Mouse (Mus musculus): Measurements from ENCODE around the gene Ablim1.

Gene Ablim1

DNA sequence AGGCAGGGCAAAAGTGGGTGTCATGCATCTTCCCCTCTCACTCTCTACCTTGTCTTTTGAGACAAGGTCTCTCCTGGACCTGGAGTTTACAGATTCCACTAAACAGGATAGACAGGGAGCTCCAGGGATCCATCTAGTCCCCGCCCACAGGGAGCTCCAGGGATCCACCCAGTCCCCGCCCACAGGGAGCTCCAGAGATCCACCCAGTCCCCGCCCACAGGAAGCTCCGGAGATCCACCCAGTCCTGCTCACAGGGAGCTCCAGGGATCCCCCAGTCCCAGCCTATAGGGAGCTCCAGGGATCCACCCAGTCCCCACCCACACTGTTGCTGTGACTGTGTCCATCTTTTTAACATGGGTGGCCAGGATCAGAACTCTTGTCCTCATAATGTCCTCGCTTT is 16.7 kb downstream of the Ablim1 start:
- DNase-seq, result no peak

DNA sequence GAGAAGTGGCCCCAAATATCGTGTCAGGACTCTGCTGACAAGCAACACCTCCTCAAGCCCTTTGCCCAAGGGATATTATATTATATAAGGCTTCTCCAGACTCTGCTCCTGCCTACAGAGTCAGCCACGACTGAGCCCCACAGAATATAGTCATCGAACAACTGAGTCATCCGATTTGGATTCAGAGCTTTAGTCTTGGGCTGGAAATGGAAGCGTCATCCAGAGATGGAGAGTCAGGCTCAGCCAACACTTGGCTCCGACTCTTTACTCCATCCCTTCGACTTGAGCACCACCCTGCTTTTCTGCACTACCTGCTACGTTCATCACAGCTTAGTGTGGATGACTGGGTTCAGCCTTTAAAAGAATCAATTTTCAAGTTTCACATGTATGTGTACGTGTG is 17.3 kb downstream of the Ablim1 start:
- DNase-seq, result no peak

DNA sequence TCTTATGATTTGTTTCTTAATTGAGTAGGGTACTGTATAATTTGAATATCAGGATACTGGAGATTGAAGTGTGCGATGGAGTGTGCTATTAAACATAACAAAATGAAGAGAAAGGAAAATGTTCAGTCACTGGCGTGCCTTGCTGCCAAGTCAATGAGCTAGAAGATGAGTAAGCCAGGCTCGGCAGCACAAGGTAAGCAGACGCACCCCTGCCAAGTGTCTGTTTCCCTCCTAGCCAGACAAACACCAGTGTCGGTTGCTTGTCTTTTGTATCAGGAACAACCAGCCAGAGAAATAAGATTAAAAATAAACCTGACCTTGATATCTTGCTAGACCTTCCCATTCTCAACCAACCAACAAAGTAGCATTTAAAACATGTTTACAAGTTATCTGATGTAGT is 18.2 kb downstream of the Ablim1 start:
- DNase-seq, result no peak

DNA sequence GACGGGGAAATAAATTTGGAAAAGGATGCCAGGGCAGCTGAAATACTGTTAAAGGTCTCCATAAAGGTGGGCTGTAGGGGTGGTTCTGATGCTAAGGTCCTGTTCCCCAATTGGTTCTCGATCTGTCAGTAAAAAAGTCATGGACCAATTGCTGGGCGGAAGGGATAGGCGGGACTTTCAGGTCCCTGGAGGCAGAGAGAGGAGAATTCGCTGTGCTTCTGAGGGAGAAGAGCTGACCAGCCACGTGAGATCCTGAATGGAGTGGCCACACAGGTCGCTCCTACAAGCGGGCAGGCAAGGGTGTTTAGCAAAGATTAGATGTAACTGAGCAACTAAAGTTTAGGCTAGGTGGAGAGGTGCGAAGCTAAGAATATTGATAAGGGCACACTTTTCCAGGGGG is 19.2 kb downstream of the Ablim1 start:
- DNase-seq, result no peak

DNA sequence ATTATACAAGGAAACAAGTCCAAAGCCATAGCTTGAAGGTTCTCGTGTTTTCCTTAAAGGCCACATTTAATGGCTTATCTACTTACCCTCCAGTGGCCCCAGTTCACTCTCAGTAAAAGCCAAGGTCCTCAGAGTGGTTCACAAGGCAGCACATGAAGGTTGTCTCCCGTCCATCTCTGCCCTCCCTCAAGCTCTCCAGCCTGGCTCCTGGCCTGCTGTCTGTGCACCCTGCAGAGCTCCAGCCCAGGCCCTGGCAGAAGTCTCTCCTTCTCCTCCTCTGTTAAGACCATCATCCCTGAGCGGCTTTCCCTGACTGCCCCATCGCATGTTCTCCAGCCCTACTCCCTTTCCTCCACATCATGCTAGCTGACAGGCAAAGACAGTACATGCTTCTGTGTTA is 20.4 kb downstream of the Ablim1 start:
- no peak for DNase-seq

DNA sequence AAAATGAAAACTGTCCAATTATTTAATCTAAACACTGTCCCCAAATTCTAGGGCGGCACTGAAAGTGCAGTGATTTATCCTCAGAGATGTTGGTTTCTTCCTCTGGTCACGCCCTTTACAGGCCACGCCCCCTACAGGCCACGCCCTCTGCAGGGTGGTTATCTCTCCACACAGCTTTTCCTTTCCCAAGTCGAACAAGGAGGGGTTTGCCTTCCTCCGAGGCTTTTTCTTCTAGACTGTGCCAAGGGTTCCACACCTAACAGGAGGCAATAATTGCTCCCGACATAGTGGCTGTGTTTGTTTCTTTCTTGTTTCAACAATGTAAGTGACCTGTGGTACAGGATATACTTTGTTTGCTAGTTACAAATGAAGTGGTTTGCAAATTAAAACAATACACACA is 21.0 kb downstream of the Ablim1 start:
- peak; percentile 41 to 44 for DNase-seq

DNA sequence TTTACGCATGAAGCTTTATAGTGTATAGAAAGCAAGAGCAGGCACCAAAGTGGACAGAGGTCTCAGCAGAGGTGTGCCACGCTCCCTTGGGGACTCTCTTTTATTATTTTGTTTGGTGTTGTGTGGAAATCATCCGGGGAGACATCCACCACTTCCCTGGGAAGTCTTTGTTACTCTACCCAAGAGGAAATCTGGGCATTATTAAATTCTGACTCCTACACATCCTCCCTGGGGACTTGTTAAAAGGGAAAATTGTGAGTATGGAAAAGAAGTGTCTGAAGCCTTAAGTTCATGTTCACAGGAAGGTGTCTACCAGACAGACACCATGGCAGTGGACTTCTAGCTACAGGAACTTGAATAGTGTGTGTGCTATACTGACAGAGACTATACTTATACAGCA is 31.4 kb downstream of the Ablim1 start:
- DNase-seq, result no peak

DNA sequence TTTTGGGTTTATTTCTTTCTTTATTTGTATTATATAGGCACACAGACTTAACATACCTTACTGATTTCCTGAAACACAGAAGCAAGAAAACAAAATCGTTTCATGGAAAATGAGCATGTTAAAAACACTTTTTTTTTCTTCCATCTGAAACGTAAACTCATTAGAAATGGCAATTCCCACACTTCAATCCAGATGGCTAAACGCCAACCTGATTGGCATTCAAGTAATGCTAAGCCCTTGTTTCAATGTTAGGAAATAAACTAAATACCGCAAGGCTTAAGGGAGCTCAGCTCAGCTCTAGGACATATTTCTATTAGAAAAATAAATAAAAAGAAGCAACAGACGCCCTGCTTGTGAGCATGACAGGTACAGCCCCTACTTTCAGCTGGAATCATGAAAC is 32.1 kb downstream of the Ablim1 start:
- DNase-seq, result no peak

DNA sequence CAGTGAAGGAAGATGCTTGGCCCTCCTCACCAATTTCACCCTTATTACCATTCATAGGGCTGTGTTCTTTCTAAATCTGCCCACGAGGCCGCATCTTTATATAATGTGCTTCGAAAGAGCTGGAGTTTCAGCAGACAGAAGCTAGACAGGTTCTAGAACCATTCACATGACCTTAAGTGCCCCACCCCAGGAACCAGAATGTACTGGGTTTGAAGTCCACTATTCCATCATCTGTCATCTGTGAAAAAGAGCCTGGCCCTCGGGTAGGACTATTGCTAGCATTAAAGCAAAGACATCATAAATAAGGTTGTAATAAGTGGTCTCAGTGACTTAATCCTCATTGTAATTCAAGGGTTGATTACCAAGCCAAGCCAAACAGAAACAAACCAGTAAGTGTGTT is 35.1 kb downstream of the Ablim1 start:
- no peak for DNase-seq

DNA sequence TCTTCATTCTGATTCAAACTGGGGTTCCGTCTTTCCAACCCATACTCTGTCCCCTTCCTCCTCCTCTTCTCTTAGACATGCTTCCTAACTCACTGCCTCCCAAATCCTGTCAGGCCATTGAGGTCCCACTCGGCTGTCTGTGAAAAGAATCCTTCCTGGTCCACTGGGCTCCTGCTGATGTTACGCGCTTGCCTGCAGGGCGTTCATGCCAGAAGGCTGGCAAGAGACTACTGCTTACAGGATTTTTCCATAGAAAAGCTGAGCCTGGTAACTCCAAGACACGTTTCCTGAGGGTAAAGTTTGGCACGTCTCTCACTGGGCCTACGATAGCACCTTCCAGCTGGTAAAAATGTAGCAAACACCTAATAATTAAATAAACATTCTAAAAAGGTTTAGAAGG is 36.5 kb downstream of the Ablim1 start:
- DNase-seq, result no peak

DNA sequence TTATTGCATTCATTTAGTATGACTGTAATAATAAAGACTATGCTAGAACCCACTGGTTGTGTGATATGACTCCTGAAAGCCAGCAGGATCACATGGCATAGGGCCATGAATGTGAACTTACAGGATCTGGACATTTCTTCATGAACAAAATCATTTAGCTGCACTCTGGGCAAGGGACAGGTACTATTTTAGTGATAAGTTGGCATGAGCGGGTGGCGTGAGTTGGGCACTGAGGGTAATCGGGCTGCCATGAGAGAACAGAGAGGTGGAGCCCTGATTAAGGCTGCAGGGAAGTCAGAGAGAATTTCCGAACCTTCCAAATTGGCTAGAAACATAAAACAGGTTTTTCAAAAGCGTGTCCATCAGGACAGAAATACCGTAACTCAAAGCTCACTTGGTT is 37.7 kb downstream of the Ablim1 start:
- no peak for DNase-seq

DNA sequence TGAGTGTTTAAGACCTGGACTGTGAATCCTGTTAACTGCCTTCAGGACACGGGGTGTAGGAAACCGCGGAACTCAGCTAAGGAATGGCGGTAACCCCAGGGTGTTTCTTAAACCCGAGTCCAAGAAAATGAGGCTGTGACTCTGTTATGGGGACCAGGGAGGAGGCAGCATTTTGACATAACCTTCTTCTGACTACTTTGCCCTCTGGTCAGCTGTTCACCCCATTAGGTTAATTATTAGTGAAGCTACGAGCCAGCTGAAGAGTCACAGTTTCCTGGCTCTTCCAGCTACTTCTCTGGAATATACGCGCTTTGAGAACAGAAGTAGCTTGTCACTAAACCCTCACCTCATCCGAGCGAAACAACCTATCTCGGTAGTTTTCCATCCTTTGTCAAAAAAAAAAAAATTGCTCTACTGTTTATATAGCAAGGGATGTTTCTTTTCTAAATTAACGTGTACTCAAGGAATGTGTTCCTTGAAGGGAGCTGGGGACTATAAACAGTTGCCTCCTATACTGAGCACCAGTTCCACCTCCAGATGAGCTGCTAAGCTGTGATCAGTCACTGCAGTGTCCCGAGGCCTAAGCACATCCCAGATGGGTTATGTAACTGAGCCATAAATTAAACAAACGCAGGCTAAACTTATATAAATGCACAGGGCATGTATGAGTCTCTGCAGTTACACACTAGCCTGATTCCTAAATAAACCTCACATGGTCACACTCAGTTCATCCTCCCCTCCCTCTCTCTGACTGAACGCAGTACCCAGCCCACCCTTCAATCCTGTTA is 39.4 kb downstream of the Ablim1 start:
- DNase-seq, result no peak

DNA sequence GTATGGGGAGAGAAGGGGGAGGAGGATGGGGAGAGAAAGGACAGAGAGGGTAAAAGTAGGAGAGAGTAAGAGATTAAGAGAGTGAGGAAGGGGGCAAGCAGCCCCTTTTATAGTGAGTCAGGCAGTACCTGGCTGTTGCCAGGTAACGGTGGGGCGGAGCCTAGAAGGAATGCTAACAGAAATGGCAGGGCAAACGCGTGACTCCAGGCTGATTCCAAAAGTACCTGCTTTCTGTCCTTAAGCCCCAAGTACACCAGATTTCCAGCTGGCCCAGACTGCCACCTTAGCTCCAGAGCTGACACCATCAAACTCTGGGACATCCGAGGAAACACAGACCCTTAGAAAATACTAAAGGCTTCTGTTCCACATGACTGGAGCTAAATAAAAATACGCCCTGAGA is 40.0 kb downstream of the Ablim1 start:
- peak; percentile 14 to 28 for DNase-seq

DNA sequence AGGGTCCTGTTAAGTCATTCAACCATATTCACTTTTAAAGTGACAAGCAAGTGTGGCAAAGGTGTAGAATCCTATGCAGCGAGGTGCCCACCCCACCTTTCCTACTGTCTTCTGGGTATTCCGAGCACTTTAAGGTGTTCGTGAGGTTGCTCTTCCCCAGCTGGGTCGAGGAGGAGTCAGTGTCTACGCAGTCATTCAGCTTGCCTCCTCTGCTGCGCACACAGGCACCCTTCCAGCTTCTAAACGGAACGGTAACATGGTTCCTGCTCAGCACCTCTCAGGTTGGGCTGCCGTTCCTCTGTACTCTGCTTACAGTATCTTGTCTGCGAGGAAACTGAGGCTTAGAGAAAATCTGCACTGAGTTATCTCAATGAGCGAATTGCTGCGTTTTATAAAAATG is 40.4 kb downstream of the Ablim1 start:
- DNase-seq, result peak in 1 of 2 experiments; percentile 5

DNA sequence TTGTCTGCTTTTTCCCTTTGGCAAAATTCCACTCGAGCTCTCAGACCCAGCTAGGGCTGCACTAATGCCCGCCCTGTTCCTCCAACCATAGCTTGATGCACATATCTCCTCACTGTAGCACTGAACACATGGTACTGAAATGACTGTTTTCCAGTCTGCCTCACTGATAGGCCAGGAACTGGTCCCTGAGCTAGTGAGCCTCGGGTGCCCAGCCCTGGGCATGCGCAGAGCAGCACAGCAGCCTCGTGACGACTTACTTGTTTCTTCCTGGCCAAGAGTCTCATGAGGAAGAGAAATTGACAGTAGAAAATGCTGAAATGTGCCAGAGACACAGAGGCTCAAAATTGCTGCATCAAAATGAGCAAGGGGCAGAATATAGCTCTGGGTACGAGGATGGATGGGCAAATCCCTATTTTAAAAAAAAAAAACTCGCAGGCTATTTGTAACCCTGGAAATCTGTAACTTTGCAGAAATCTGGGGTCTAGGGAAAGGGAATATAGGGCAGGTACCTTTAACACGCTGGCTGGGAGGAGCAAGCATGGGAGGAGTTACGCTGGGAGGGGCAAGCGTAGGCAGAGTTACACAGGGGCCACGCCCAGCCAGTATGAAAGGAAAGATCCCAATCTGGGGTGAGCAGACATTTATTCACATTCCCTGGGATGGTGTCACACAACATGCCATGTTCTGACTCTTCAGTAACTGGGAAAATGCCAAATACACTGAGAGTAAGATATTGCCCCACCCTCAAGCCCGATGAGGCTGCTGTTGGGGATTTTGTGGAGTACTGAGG is 41.7 kb downstream of the Ablim1 start:
- DNase-seq, result peak; percentile 55 to 69

DNA sequence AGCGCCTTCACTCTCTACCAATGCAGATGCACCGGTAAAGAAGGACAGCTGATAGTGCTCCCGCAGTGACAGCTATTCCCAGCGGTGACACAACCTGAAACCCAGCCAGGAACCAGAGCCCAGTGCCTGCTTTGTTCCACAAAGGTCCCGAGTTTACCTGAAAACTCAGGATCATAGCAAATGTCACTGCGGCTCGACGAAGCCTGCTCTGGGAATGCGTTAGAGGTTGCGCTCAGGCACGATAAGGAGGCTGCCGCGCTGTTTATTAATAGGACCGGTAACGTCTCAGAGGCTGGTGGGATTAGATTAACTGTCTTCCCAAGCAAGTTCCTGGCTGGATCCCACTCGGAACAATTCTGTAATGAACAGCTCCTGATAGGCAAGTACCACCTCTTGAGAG is 43.0 kb downstream of the Ablim1 start:
- no peak for DNase-seq

DNA sequence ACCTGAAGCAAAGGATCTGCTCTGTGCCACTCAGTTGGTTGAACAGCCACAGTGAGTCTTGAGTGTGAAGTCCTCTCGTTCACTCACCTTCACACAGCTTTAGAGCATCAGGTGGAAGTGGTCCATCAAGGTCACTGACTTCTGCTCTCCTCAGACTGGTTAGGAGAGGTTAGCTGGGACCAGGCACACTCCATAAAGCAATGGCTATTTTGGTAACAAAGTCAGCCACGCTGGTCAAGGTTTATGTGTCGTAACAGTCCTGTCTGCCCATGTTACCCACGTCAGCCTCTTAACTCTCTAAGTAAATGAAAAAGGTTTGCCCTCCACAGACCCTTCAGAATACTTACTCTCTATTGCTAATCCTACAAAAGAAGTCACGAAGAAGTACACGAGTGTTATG is 44.0 kb downstream of the Ablim1 start:
- DNase-seq, result no peak

DNA sequence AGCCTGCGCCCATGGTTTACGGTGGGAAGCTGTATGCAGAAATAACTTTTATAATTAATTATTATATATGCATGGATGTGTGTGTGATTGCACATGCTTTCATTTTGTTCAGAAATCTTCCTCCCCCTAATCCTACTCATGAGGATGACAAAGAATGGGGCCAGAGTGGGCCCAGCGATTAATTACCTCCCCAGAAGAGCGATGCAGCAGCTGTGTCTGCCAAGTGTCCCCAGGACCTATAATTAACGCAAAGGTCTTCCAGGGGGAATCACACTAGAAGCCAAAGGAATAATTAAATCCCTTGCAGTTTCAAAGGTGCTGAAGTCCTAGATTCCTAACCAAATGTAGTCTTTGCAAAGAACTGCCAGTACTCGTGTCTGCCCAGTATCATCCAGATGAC is 44.9 kb downstream of the Ablim1 start:
- no peak for DNase-seq

DNA sequence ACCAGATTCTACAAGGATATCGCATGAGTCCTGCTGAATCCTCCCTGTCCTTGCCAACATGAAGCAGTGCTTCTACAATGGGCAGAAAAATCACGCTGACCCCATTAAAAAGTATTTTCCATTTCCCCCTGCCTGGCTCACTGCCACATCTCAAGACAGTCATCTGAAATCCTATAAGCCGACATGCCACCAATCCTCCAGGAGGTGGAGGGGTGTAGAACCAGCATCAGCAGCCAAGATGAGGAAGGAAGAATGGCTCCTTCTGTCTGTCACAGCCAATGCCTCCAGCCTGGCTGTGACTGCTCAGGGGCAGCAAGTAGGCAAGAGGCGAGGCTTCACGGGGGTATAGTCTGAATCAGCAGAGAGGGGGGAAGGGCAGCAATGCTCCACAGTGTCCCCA is 47.2 kb downstream of the Ablim1 start:
- no peak for DNase-seq

DNA sequence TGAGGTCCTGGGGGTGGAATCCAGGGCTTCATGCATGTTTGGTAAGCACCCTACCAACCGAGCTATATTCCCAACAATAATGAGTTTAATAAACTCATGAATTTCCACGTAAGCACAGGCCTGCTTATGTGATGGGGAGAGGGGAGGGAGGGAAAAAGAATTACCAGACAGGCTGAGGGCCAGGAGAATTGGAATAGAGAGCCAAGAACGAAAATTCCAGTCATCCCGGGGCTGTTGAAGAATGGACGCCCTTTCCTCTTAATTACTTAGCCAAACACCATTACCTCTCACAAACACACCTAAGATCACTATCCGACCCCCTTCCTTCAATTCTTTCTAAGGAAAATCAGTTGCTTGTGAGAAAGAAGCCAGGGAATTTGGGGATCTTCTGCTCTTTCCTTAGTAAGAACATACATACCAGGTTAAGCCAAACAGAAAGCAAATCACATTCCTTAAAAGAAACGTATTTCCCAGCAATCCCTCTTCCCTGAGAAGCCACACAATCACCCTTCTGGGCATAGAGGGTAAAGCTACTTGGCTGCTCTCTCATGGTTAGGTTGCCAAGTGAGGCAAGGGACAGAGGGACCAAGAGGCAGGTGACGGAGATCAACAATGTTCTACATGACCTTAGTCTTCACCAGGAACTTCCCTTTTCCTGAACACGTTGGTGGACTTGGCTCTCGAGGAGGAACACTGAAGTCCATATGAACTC is 48.2 kb downstream of the Ablim1 start:
- DNase-seq, result no peak

DNA sequence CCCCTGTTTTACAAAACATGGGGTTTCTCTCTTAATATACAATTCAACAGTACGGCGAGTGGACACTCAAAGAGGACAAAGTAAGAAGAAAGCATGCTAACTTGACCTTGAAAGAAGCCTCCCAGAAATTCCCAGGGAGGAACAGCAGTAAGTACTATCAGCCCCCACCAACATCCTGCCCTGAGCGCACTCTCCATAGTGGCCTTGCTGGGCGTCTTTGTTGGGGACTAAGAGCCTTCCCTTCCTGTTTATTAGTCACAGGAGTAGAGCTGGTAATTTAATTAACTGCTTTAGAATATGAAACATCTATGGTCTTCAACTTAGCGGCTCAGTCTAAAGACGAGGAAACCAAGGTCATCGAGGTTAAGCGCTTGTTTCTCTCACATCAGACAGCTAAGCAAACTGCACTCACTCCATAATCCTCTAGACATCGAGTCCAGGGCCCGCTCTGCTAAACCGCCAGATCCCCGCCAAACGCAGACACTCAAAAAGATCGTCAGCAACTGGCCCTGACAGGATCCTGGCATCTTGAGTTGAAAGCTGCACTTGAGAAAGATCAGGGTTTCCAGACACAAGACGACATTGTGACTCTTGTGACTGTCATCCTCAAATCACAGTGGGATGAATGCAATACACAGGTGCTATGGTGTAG is 50.3 kb downstream of the Ablim1 start:
- no peak for DNase-seq

DNA sequence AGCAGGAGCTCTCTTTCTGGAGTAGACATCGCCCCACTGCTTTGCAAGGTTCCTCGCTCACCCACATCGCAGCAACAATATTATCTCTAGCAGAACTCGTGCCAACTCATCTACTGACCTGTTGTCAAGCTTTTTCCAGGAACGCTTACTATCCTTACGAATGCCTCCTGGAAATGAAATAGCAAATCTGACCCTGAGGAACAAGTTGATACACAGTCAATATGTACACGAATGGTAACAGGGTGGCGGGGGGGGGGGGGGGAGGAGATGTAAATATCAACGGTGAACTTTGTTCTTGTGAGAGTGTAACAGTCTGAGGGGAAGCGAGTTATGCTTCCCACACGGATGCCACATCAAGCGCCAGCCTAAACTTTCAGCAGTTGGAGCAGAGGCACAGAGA is 56.9 kb downstream of the Ablim1 start:
- no peak for DNase-seq

DNA sequence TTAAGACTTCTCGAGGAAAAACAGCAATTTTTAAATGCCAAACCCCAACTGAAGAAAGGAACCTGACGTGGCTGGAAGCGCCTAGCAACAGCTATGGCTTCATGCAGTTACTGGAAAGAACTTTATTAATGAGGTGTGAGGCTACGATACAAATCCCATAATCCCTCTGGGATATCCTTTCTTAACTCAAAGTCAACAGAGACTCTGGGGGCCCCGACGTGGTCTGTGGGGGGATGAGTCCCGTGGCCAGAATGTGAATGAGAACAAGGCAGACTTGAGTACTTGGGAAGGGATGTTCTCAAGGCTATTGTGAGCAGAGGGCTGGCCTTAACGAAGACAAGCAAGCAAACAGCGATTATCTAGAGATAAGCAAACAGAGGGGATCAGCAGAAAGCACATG is 58.1 kb downstream of the Ablim1 start:
- no peak for DNase-seq

Data from B cell, adult 2 months (primary cell).